Mouse (Mus musculus): ENCODE measurements around the gene Emilin2. TPM values are rescaled to one million over a fixed set of nuclear protein-coding genes. Genes with fewer than 3 reads are reported as not detected.
A peak's percentile ranks its signal among the peaks of the same experiment; 100 is the strongest.

Emilin2 gene
- polyA plus RNA-seq, 1 experiment from 2014 or later, result 2.7 TPM

DNA sequence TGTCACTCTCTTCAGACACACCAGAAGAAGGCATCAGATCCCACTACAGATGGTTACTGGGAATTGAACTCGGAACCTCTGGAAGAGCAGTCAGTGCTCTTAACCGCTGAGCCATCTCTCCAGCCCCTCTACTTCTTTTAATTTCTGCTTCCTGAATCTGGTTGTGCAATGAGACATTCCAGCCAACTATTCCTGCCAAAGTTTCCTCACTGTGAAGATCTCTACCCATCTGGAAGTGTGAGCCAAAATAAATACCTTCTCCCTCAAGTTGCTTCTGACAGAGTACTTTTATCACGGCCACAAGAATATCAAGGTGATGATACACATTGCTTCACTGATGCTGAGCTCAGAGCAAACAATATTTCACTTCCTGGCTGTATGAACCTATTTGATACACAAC lies 7.6 kb upstream of the Emilin2 start:
- no peak overlapping the region for H3K27ac ChIP-seq (ENCODE audit: low read length)
- no peaks in the 10 kb centered on the region for H3K36me3 ChIP-seq (ENCODE audit: insufficient read depth, low read length)
- H3K9ac ChIP-seq (replicated peaks; ENCODE audit: low read length), result no peak overlapping the region
- WGBS, result 95% methylated on average over 3 of the region's 3 CpGs
- ATAC-seq (ENCODE audit: low FRiP score, low TSS enrichment), result no peak
- H3K4me1 ChIP-seq (ENCODE audit: insufficient read depth, low read length), result no peaks in the 10 kb centered on the region
- no peaks in the 10 kb centered on the region for H3K27me3 ChIP-seq (ENCODE audit: insufficient read depth, low read length)
- no peaks in the 10 kb centered on the region for H3K9me3 ChIP-seq (ENCODE audit: low read length)
- H3K4me3 ChIP-seq (ENCODE audit: low read length), result no peak overlapping the region
- H3K4me2 ChIP-seq (replicated peaks; ENCODE audit: low read depth, low read length), result no peak overlapping the region

GRCm38 (mm10) chr17:71317571-71317970 lies 5.8 kb upstream of the Emilin2 start:
- no peak for ATAC-seq (ENCODE audit: low FRiP score, low TSS enrichment)
- H3K36me3 ChIP-seq (ENCODE audit: insufficient read depth, low read length), result no peaks in the 10 kb centered on the region
- no peaks in the 10 kb centered on the region for H3K4me1 ChIP-seq (ENCODE audit: insufficient read depth, low read length)
- no peak overlapping the region for H3K9ac ChIP-seq (replicated peaks; ENCODE audit: low read length)
- 0 out of 2 replicates have a peak, but pooled peaks cover 3% of the 10 kb centered on the region for H3K27me3 ChIP-seq (ENCODE audit: insufficient read depth, low read length)
- H3K4me3 ChIP-seq (ENCODE audit: low read length), result no peak overlapping the region
- no peaks in the 10 kb centered on the region for H3K9me3 ChIP-seq (ENCODE audit: low read length)
- no peak overlapping the region for H3K27ac ChIP-seq (ENCODE audit: low read length)
- 88% methylated on average over 4 of the region's 4 CpGs for WGBS
- no peak overlapping the region for H3K4me2 ChIP-seq (replicated peaks; ENCODE audit: low read depth, low read length)

DNA sequence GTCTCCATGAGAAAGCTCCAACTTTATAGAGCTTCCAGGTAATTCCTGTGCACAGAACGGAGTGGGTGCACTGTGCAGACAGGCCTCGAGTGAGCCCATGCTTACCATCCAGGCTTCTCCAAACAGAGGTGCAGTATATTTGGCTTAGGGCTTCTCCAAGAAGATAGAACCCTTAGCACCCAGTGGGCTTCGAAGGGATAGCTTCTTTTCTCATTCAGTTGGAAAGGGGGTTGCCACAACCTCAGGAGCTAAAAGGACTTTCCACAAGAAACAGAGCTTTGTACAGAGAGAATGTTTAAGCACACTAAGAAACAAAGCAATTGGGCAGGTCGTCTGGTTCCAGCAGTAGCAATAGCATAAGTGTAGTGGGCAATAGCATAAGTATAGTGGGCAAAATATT lies 2.5 kb upstream of the Emilin2 start:
- WGBS, result 80% methylated on average over 4 of the region's 4 CpGs
- no peak for ATAC-seq (ENCODE audit: low FRiP score, low TSS enrichment)

DNA sequence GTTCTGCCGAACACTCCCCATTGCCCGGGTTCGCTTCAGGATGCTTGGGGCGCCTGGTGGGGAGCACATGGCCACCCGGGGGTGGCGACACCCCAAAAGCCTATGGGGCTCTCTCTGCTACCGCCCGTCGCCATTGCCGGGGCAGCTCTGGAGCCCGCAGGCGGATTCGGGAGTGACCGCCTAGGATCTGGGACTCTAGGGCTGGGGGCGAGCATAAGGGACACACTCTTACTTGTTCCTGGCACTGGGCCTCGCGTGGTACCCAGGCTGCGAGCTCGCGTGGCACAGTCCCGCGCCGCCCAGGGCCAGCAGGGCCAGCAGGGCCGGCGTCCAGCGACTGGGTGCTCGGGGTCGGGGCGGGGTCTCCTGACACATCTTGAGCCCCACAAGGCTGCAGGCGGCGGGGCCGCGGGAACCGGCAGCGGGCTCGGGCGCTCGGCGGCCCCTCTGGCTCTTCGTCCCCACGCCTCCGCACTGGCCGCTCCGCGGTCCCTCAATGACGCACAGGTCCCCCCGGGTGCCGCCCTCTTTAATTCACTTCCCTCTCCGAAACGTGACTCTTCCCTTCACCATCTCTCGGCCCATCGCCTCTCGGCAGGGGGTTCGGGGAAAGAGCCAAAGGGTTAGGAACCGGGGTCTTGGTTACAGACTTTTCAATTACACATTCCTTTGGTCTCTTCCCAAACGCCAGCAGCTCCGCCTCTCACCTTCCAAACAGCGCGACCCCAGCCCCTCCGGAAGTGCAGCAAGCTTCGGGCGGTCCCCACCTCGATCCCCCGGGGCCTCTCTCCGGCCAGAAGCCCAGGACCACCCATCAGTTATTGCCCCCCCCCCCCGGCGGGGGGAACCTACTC lies 1.1 kb downstream of the Emilin2 start:
- ATAC-seq (ENCODE audit: low FRiP score, low TSS enrichment), result peak; percentile 81
- Histone ChIP-seq H3K9ac (replicated peaks; ENCODE audit: low read length) (peak overlapping the region; percentile 65), H3K27me3 (ENCODE audit: insufficient read depth, low read length) (peaks cover 24% of the 10 kb centered on the region), H3K4me2 (replicated peaks; ENCODE audit: low read depth, low read length) (peak overlapping the region; percentile 99), H3K36me3 (ENCODE audit: insufficient read depth, low read length) (no peaks in the 10 kb centered on the region), H3K9me3 (ENCODE audit: low read length) (no peaks in the 10 kb centered on the region), H3K27ac (ENCODE audit: low read length) (no peak overlapping the region), H3K4me1 (ENCODE audit: insufficient read depth, low read length) (peaks cover 11% of the 10 kb centered on the region; the same call in 1 of the 2 replicates), H3K4me3 (ENCODE audit: low read length) (peak overlapping the region; percentile 67)
- under 1% methylated on average over 66 of the region's 67 CpGs for WGBS

More for the DNA sequence above, 2.5 kb upstream of the Emilin2 start:
- Histone ChIP-seq H3K27me3 (ENCODE audit: insufficient read depth, low read length) (peaks cover 21% of the 10 kb centered on the region), H3K4me3 (ENCODE audit: low read length) (no peak overlapping the region), H3K36me3 (ENCODE audit: insufficient read depth, low read length) (no peaks in the 10 kb centered on the region), H3K9me3 (ENCODE audit: low read length) (no peaks in the 10 kb centered on the region), H3K27ac (ENCODE audit: low read length) (no peak overlapping the region), H3K9ac (replicated peaks; ENCODE audit: low read length) (no peak overlapping the region), H3K4me2 (replicated peaks; ENCODE audit: low read depth, low read length) (no peak overlapping the region), H3K4me1 (ENCODE audit: insufficient read depth, low read length) (peaks cover 11% of the 10 kb centered on the region; the same call in 1 of the 2 replicates)

GRCm38 (mm10) chr17:71309711-71310485 lies 1.9 kb downstream of the Emilin2 start:
- Histone ChIP-seq H3K36me3 (ENCODE audit: insufficient read depth, low read length) (no peaks in the 10 kb centered on the region), H3K27me3 (ENCODE audit: insufficient read depth, low read length) (peaks cover 24% of the 10 kb centered on the region), H3K9ac (replicated peaks; ENCODE audit: low read length) (peak overlapping the region; percentile 65), H3K4me2 (replicated peaks; ENCODE audit: low read depth, low read length) (peak overlapping the region; percentile 99), H3K27ac (ENCODE audit: low read length) (no peak overlapping the region), H3K4me3 (ENCODE audit: low read length) (peak overlapping the region; percentile 67), H3K9me3 (ENCODE audit: low read length) (no peaks in the 10 kb centered on the region), H3K4me1 (ENCODE audit: insufficient read depth, low read length) (peaks cover 11% of the 10 kb centered on the region; the same call in 1 of the 2 replicates)
- no peak for ATAC-seq (ENCODE audit: low FRiP score, low TSS enrichment)
- 7% methylated on average over 23 of the region's 23 CpGs for WGBS

DNA sequence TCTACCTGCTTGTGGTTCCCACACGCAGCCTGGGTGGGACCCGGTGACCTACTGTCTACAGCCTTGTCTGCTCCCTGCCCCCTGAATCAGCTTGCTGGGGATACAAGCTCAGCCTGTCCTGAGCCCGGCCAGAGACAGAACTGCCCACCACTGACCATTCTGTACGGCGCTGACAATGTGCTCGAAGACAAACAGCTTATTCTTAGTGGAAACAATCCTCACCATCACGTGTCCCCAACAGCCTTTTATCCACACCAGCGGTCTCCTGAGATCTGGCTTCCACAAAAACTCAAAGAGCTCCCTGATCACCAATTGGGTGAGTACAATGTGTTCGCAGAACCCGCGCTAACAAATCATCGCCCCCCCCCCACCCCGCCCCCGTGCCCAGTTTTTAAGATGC lies 2.6 kb downstream of the Emilin2 start:
- Histone ChIP-seq H3K4me3 (ENCODE audit: low read length) (no peak overlapping the region), H3K36me3 (ENCODE audit: insufficient read depth, low read length) (no peaks in the 10 kb centered on the region), H3K27me3 (ENCODE audit: insufficient read depth, low read length) (peaks cover 24% of the 10 kb centered on the region), H3K9me3 (ENCODE audit: low read length) (no peaks in the 10 kb centered on the region), H3K27ac (ENCODE audit: low read length) (no peak overlapping the region), H3K4me2 (replicated peaks; ENCODE audit: low read depth, low read length) (no peak overlapping the region), H3K9ac (replicated peaks; ENCODE audit: low read length) (no peak overlapping the region), H3K4me1 (ENCODE audit: insufficient read depth, low read length) (peaks cover 11% of the 10 kb centered on the region; the same call in 1 of the 2 replicates)
- WGBS, result 43% methylated on average over 14 of the region's 14 CpGs
- no peak for ATAC-seq (ENCODE audit: low FRiP score, low TSS enrichment)

DNA sequence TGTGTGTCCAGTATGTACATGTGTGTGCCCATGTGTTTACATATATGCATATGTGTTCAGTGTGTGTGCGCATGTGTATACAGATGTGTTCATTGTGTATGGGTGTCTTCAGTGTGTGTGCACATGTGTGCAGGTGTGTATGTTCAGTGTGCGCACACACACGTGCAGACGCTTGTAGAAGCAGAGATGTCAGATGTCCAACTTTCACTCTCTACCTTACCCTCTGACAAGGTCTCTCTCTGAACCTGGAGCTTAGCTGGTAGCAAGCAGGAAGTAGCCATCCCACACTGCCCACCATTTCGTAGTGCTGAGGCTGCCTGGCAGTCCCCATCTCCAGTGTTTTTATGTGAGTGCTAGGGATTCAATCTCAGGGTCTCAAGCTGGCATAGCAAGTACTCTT lies 3.5 kb downstream of the Emilin2 start:
- H3K4me3 ChIP-seq (ENCODE audit: low read length), result no peak overlapping the region
- peaks cover 24% of the 10 kb centered on the region for H3K27me3 ChIP-seq (ENCODE audit: insufficient read depth, low read length)
- no peak overlapping the region for H3K4me2 ChIP-seq (replicated peaks; ENCODE audit: low read depth, low read length)
- no peak for ATAC-seq (ENCODE audit: low FRiP score, low TSS enrichment)
- no peaks in the 10 kb centered on the region for H3K9me3 ChIP-seq (ENCODE audit: low read length)
- H3K36me3 ChIP-seq (ENCODE audit: insufficient read depth, low read length), result no peaks in the 10 kb centered on the region
- peaks cover 11% of the 10 kb centered on the region; the same call in 1 of the 2 replicates for H3K4me1 ChIP-seq (ENCODE audit: insufficient read depth, low read length)
- H3K9ac ChIP-seq (replicated peaks; ENCODE audit: low read length), result no peak overlapping the region
- no peak overlapping the region for H3K27ac ChIP-seq (ENCODE audit: low read length)
- 94% methylated on average over 5 of the region's 5 CpGs for WGBS

GRCm38 (mm10) chr17:71307251-71307790 lies 4.5 kb downstream of the Emilin2 start:
- H3K4me3 ChIP-seq (ENCODE audit: low read length), result no peak overlapping the region
- H3K9ac ChIP-seq (replicated peaks; ENCODE audit: low read length), result no peak overlapping the region
- no peaks in the 10 kb centered on the region for H3K9me3 ChIP-seq (ENCODE audit: low read length)
- no peak overlapping the region for H3K4me2 ChIP-seq (replicated peaks; ENCODE audit: low read depth, low read length)
- H3K36me3 ChIP-seq (ENCODE audit: insufficient read depth, low read length), result no peaks in the 10 kb centered on the region
- H3K27ac ChIP-seq (ENCODE audit: low read length), result no peak overlapping the region
- 88% methylated on average over 10 of the region's 10 CpGs for WGBS
- H3K27me3 ChIP-seq (ENCODE audit: insufficient read depth, low read length), result peaks cover 20% of the 10 kb centered on the region
- peaks cover 11% of the 10 kb centered on the region; the same call in 1 of the 2 replicates for H3K4me1 ChIP-seq (ENCODE audit: insufficient read depth, low read length)
- ATAC-seq (ENCODE audit: low FRiP score, low TSS enrichment), result no peak

DNA sequence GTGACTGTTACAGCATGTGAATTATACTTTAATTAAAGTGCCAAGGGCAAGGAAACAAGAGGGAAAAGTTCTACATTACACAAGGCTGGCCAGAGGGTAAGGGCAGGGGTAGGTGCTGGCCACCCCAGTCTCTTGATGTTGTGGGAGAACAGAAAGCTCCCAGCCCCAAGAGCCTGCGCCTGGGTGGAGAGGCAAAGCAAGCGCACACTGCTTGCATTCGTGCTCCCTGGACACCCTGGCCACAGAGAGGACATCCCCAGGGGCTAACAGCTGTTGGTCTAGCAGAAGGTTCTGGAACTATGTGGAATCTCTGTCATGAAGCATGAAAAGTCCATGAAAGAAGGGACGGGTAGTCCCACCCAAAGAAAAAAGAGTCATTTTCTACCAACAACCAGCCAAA lies 5.1 kb downstream of the Emilin2 start:
- 89% methylated on average over 4 of the region's 4 CpGs for WGBS
- Histone ChIP-seq H3K4me3 (ENCODE audit: low read length) (no peak overlapping the region), H3K9me3 (ENCODE audit: low read length) (no peaks in the 10 kb centered on the region), H3K27me3 (ENCODE audit: insufficient read depth, low read length) (peaks cover 17% of the 10 kb centered on the region), H3K4me1 (ENCODE audit: insufficient read depth, low read length) (peaks cover 11% of the 10 kb centered on the region; the same call in 1 of the 2 replicates), H3K9ac (replicated peaks; ENCODE audit: low read length) (no peak overlapping the region), H3K4me2 (replicated peaks; ENCODE audit: low read depth, low read length) (no peak overlapping the region), H3K36me3 (ENCODE audit: insufficient read depth, low read length) (no peaks in the 10 kb centered on the region), H3K27ac (ENCODE audit: low read length) (no peak overlapping the region)
- no peak for ATAC-seq (ENCODE audit: low FRiP score, low TSS enrichment)
